Mouse (Mus musculus) CD4-positive helper T cell, adult 2 months (primary cell): ENCODE measurements around the gene Gm37240.
"Not testable (repeated sequence)": the region's sequence is repeated elsewhere in the genome, so short reads cannot be mapped to it uniquely, and the experiment has no call there.

ENCODE experiments used
- DNase-seq: peaks from one replicate; pipeline ENCODE4 v3.0.0-alpha.2; 2012; ENCODE audit warnings: low read depth, missing footprints, low spot score

Gene Gm37240

DNA sequence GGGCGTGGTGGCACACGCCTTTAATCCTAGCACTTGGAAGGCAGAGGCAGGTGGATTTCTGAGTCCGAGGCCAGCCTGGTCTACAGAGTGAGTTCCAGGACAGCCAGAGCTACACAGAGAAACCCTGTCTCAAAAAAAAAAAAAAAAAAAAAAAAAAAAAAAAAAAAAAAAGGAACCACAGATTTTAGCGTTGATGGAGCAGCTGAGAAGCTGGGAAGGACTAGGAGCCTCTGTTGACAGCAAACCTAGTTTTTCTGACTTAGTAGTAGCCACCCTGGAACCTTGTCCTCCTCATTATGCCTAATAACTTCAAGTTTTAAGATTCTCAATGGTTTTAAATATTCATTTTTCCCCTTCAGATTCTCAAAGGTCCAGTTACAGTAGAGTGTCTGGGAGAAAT, 1239.2 kb downstream of the Gm37240 start:
- not testable (repeated sequence) for DNase-seq

DNA sequence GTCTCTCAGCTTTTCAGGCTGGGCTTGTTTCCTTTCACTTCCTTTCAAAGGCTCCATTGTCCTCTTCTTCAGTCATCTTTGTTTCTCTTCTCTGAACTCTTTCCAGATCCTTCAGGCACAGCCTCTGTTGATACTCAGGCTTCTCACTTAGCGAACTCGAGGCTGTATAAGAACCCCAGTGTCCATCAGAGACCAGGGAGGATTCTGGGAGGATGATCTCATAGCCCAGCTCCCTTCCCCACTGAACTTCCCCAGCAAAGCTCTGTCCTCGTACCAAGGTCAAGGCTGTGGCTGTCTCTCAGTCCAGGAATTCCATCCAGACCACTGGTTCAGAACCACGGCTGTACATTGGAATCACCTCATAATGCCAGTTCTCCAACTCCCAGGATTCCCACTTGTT, 1239.7 kb downstream of the Gm37240 start:
- no peak for DNase-seq

DNA sequence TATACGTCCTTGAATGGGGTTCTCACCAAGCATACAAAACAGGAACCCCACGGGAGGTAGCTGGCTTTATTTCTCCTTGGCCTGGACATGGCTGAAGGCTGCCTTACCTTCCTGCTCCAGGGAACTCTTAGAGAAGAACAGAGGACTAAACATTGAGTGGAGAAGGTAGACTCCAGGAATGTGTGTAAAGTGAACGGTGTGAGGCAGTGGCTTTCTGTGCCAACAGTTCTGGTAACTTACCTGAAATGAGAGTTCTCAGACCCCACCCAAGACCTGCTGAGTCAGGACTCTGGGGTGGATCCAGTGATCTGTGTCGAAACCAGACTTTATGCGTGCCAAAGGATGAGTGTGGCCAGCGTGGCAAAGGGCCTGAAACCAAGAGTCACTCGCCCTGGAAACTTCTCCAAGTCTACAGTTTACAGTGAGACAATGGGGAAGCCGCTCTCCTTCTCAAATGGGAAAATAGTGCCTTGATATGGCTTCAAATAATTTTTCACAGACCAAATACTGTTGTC, 1240.9 kb downstream of the Gm37240 start:
- no peak for DNase-seq

DNA sequence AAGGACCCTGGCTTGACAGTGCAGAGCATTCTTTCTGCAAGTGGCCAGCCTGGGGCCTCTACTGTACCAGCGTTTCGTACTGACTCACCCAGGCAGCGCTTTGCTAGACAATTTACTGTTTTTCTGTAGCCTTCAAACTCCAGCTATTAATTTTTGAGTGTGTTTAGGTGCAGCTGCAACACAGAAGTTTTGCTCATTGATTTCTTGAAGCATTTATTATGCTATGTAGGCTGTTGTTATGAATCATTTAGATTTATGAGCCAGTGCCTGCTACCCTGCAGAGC, 1241.4 kb downstream of the Gm37240 start:
- no peak for DNase-seq

DNA sequence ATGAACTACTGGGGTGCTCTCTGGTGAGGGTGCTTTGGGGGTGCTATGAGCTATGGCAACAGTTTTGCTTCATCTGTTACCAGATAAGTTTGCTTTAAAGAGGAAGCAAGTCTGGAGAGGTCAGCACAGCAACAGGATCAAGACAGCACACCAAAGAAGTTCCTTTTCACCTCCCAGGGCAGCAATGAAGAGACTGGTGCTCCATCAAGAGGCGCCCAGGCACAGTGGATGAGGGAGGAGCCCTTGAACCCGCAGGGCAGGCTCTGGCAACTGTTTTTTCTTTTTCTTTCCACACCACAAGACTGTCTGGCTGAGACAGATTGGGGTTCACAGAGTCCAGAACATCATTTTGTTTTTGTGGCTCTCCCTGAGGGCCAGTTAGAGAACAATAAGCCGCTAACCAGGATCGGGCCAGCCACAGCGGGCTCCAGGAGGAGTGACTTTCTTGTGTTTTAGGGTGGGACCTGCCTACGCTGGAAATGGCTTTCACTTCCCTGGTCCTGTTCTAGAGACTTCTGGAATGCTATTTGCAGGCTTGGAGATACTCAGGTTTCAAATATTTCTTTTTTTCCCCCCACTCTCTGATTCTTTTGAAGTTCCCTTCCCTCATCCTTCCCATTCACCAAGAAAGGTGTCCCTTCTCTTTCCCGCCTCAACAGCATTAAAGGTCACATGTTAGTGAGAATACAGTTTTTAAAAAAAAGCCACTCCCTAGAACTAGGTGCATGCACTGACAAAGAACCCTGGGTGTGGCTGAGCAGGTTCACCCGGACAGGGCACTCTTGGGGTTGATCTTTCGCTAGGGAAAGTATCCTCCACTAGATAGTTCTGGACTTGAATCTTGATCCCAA, 1241.9 kb downstream of the Gm37240 start:
- no peak for DNase-seq

GRCm38 (mm10) chr3:84642942-84643341, 1244.4 kb downstream of the Gm37240 start:
- no peak for DNase-seq

GRCm38 (mm10) chr3:84641391-84641790, 1245.9 kb downstream of the Gm37240 start:
- DNase-seq = no peak

DNA sequence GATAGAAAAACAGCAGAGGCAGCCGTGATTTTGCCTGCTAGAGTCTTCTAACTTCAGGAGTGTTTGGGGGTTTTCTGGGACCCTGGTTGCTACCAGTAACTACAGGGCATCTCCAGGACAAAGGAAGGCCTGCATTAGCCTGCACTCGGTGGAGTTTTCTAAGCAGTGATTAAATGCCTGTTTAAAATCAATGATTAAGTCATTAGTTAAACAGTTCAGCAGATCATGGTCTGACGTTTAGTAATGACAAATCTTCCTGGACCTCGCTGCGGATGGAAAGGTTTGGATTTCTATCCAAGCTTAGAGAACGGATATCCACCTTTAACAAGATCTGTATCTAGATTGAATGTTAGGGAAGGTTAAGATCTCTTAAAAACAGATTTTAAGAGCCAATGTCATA, 1246.8 kb downstream of the Gm37240 start:
- no peak for DNase-seq

DNA sequence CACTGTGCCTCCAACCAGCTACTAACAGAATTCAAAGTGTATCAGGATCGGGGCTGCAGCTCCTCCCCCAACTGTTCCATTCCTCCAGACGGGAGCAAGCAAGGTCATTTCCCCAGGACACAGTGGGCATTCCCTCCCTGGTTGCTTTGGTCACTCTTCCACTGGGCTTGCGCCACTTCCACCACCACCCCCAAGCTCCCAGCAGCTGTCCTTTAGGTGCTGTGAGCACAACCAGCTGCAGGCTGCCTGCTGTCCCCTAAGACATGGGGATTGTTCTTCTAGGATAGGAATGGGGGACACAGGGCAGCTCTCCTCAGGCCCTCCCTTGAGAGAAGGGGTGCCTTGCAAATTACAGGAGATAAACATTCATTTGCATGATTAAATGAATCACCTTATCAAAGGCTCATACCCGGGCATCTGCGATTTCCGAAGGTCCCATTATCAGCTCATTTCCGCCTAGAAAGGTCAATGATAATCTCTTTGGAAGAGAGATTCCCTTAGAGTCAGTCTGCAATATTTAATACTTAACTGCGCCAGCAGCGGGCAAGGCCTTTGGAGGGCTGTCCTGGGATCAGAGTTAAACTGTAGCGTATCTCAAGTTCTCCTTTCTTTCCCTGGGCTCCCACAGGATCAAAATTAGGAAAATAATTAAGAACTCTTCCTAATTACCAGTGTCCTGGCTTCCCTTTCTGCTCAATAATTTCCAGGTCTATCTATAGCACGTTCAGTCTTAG, 1247.4 kb downstream of the Gm37240 start:
- DNase-seq = no peak

- no peak for DNase-seq
Measured at GRCm38 (mm10) chr3:84638858-84639257, 1248.5 kb downstream of the Gm37240 start.

GRCm38 (mm10) chr3:84637890-84638578, 1249.3 kb downstream of the Gm37240 start:
- DNase-seq = no peak

DNA sequence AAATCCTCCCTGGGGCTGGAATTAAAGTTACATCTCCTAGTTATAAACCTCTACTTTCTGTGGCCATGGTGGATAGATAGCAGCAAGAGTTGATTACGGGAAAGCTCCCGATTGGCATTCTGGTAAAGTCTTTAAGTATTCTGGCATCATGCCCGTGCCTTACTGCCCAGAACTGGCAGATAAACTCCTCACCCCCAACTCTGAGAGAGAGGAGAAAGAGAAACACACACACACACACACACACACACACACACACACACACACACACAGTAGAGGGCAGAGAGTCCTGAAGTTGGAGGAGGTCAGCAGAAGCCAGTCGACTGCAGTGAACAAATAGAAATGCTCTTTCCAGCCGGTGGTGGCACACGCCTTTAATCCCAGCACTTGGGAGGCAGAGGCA, 1250.2 kb downstream of the Gm37240 start:
- DNase-seq = no peak

GRCm38 (mm10) chr3:84631586-84631985, 1255.7 kb downstream of the Gm37240 start:
- DNase-seq = no peak

GRCm38 (mm10) chr3:84622026-84622425, 1265.3 kb downstream of the Gm37240 start:
- peak; percentile 34 for DNase-seq

DNA sequence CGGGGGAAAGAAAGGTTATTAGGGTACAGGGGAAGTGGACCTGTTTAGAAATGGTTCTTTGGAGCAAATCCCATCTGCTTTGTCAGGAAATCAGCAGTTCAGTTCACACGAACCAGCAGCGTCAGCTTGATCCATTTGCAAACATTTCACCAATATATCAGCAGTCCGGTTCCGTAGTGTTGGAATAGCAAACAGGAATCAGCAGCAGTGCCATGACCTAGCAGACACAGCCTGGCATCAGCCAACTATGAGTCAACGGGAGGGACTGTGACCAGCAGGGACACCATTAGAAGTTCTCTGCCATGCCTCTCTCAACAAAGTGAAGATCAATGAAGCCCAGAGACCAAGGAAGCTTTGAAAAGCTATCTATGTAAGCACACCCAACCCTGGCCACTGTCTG, 1267.6 kb downstream of the Gm37240 start:
- no peak for DNase-seq

DNA sequence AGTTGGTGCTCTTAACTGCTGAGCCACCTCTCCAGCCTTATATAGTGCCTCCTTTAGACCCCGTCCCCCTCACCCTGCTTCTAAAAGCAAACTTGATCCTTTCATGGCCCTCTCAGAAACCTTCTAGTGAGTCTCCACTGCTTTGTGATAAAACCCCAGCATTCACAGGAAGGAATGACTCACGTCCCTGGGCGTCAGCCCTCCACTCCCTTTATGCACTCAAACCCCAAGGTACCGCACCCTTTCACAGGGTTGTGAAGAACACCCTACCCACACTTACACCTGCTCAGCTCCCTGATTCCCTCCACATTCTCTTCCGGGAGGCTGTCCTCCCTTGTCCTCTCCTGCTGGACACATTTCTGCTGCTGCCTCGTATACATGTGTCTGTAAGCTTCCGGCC, 1268.3 kb downstream of the Gm37240 start:
- DNase-seq = no peak

GRCm38 (mm10) chr3:84618627-84619026, 1268.7 kb downstream of the Gm37240 start:
- DNase-seq = no peak

DNA sequence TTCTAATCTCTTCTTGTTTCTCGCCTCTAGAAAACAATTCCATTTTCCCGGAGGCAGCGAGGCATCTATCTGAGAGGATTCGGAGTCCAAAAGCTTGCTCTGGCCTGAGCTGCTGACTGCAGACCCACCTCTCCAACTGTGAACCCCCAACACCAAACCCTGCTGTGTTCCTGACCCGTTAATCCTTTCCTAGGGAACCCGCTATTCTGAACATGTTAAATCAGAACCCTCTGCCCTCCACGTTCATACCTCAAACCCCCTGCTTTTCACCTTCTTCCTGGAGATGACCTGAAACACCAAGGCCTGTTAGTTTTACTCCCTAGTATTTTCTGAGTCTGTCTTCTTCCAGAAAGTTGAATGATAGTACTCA, 1271.5 kb downstream of the Gm37240 start:
- no peak for DNase-seq

GRCm38 (mm10) chr3:84615050-84615855, 1272.1 kb downstream of the Gm37240 start:
- peak; percentile 56 for DNase-seq

- no peak for DNase-seq
Measured at GRCm38 (mm10) chr3:84610183-84610710, 1277.1 kb downstream of the Gm37240 start.

DNA sequence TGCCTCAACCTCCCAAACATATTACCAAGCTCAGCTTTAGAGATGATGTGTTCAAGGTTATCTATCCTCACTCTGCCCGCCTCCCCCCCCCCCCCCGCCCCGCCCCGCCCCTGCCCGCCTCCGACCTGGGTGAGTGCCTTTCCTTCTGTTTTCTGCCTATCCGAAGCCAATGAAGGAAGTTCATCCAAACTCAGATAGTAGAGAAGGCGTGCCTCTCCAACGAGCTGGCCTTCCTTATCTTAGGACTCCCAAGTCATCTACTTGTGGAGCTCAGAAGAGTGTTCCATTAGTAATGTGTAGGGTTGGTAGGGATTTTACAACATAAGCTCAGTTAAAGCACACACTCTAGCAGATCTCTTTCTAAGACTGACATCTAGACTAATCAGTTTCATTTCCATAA, 1284.1 kb downstream of the Gm37240 start:
- DNase-seq = no peak
